Mouse (Mus musculus): ENCODE results near the gene Zfand3.

DNA sequence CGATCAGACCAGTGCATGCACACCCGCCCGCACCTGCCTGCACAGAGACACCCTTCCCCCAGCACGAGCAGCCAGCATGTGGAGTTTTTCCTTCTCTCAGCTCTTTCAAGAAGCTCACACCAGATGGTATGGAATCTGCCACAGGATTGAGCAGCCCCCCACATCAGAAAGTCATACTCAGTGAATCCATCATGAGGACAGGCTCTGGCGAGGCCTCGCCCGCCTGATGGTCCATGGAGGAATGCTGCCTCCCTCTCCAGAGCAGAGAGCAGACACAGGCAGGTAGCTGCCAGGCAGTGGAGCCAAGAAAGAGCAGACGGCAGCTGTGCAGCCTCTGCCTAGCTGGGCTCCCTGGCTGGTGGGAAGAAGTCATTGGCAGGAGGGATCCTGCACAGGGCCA is 11.0 kb upstream of the Zfand3 start:
- TF ChIP-seq CTCF (IDR thresholded peaks at IDR 0.05; ENCODE audit: insufficient read depth, low read length) (no peak), POLR2A (IDR thresholded peaks at IDR 0.05; ENCODE audit: borderline replicate concordance, extremely low read depth, low read depth, low read length) (no peak)
